Mouse (Mus musculus): Measurements from ENCODE around the gene Add3. TPM values are rescaled to one million over a fixed set of nuclear protein-coding genes. Genes with fewer than 3 reads are reported as not detected.

Add3 gene
- total RNA-seq, 2 experiments from 2014 or later: 17.0 to 29.5 TPM

- TF ChIP-seq CTCF (IDR thresholded peaks at IDR 0.05): no peak
- no peak for DNase-seq
- no peak overlapping the region for H3K27ac ChIP-seq
- no peak overlapping the region for H3K4me3 ChIP-seq
- intact Hi-C loops (cut with DNase I): no loop called here
These were observed 120.6 kb downstream of the Add3 start for GRCm38 (mm10) chr19:53260828-53261227.

DNA sequence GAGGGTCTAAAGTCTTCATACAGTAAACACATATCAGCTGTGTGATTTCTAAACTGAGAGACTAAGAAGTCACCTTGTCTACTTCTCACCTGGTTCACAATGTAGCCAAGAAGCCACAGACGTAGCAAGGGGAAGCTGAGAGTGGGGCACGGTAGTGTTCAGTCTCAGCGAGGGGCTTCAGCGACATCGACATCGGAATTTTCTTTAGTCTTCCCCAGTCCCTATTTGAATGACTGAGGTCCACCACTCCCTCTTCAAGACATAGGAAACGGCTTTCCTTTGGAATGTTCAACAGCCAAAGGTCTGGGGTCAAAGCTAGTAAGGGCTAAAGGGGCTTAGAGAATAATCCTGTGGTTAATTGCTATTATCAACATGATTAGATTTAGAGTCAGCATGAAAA, 121.8 kb downstream of the Add3 start:
- intact Hi-C loops (cut with DNase I): no loop called here
- DNase-seq: no peak
- Histone ChIP-seq H3K4me3 (no peak overlapping the region), H3K27ac (no peak overlapping the region)
- no peak for TF ChIP-seq CTCF (IDR thresholded peaks at IDR 0.05)

- intact Hi-C loops (cut with DNase I): no loop called here
- TF ChIP-seq CTCF (IDR thresholded peaks at IDR 0.05): no peak
- H3K27ac ChIP-seq: no peak overlapping the region
- DNase-seq: no peak
- H3K4me3 ChIP-seq: no peak overlapping the region
These were observed 123.9 kb downstream of the Add3 start for GRCm38 (mm10) chr19:53263859-53264733.

- TF ChIP-seq CTCF (IDR thresholded peaks at IDR 0.05): no peak
- no peak for DNase-seq
- intact Hi-C loops (cut with DNase I): no loop called here
These were observed 124.8 kb downstream of the Add3 start for GRCm38 (mm10) chr19:53264821-53265727.

GRCm38 (mm10) chr19:53267305-53267704, 127.1 kb downstream of the Add3 start:
- DNase-seq: no peak
- Histone ChIP-seq H3K4me3 (no peak overlapping the region), H3K27ac (no peak overlapping the region)
- intact Hi-C loops (cut with DNase I): no loop called here
- TF ChIP-seq CTCF (IDR thresholded peaks at IDR 0.05): no peak

More at GRCm38 (mm10) chr19:53264821-53265727, 124.8 kb downstream of the Add3 start:
- Histone ChIP-seq H3K4me3 (no peak overlapping the region), H3K27ac (no peak overlapping the region)

GRCm38 (mm10) chr19:53273055-53273722, 132.9 kb downstream of the Add3 start:
- no peak for DNase-seq
- no peak overlapping the region for H3K27ac ChIP-seq
- intact Hi-C loops (cut with DNase I): no loop called here
- no peak for TF ChIP-seq CTCF (IDR thresholded peaks at IDR 0.05)
- H3K4me3 ChIP-seq: no peak overlapping the region; the same call in 1 of the 2 replicates

GRCm38 (mm10) chr19:53273781-53274428, 133.7 kb downstream of the Add3 start:
- no peak for TF ChIP-seq CTCF (IDR thresholded peaks at IDR 0.05)
- intact Hi-C loops (cut with DNase I): no loop called here
- DNase-seq: no peak
- no peak overlapping the region for H3K27ac ChIP-seq
- H3K4me3 ChIP-seq: peak overlapping the region; percentile 17; the same call in 1 of the 2 replicates

DNA sequence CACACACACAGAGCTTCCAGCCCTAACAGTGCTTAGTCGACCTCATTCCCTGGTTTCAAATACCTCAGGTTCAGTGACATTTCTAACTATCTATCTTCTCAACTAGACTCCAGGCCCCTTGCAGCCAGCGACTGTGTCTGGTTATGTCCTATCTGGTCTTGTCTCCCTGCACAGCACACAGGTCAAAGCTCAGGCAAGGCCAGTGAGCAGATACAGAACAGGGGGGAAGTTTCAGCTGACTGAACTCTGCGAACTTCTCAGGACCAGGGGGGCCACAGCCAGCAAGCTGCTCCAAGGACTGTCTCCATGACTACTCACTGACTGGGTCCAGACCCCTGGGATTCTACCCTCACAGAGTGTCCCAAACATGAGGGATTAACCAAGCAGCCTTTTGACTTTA, 135.0 kb downstream of the Add3 start:
- intact Hi-C loops (cut with DNase I): no loop called here

DNA sequence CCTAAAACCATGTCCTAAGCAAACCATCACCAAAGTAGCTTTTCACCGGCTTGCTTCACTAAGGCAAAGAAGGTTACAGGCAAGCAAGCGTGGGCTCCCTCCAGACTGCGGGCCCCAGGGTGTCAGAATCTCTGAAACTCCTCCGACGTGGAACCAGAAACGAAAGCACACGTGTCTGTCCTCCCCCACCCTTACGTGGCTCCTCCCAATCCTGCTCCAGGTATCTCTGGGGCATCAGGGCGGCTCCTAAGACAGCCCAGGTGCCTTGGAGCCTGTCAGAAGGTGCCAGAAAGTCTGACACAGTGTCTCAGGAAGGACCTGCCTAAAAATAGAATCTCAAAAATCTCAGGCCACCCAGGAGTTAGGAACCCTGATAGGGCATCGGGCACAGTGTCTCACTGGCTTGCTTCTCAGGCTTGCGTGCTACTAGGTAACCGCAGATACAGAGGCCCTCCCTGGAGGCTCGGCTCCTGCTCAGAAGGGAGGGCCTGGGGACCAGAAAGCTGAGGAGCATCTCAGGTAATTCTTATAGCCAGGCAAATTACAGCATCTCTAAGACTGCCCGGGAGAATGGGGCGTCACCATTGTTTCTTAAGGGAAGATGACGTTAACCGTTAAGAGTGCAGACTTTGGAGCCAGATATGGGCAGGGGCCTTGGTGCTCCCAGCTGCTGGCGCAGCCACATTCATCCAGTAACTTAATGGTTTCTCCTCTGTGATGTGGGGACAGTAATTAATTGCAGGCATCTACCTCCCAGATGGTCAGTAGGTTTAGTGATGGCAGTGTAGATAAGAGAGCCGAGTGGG, 136.9 kb downstream of the Add3 start:
- no peak for TF ChIP-seq CTCF (IDR thresholded peaks at IDR 0.05)
- H3K4me3 ChIP-seq: no peak overlapping the region
- H3K27ac ChIP-seq: no peak overlapping the region
- intact Hi-C loops (cut with DNase I): no loop called here
- DNase-seq: no peak

More for the DNA sequence above, 135.0 kb downstream of the Add3 start:
- no peak for TF ChIP-seq CTCF (IDR thresholded peaks at IDR 0.05)
- no peak overlapping the region for H3K27ac ChIP-seq
- DNase-seq: no peak
- H3K4me3 ChIP-seq: no peak overlapping the region

DNA sequence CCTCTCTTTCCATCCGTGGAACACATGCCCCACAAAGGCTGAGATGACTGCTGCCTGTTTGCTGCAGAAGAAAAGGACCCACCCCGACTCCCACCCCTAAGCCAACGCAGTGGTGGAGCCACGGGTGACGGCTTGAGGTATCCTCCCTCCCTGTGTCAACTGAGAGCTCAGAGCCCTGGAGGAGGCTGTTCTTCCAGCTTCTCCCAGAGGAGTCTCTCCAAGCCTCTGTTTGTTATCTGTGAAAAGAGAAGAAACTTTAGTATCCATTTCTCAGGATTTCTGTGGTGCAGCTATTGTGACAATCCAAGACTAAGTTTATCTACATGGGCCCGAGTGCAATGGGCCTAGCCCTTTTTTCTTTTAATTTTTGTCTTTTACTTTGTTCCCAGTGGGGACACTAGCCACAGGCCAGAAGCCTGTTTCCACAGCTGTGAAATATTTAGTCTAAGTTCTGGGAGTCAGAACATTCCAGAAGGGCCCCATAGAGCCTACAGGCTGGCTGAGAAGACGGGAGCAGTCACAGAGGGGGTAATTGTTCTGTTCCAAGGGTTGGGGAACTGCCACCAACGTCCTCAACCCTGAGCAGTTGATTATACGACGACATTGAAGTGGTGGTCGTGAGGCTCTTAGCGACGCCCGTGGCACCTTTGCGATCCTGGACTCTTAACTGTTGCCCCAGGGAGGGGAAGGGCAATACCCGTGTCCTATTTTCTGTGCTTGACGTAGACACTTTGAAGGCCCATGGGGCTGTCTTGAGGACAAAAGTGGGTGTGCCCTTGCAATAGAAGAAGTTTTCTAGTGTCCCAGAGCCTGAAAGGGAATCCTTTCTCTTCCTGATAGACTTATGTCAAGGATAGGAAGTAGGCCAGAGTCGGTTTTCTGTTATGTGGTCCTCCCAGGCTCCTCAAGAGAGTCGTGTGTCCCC, 138.5 kb downstream of the Add3 start:
- peak overlapping the region; percentile 77 for H3K27ac ChIP-seq
- no peak overlapping the region for H3K4me3 ChIP-seq
- TF ChIP-seq CTCF (IDR thresholded peaks at IDR 0.05): no peak
- peak; percentile 43 for DNase-seq
- intact Hi-C loops (cut with DNase I): no loop called here
